Mouse (Mus musculus) retina, embryonic 14.5 days (tissue): ENCODE data around the gene Man2a1.
A peak's percentile ranks its signal among the peaks of the same experiment; 100 is the strongest.

Experiments
- DNase-seq: peaks from one replicate; pipeline ENCODE4 v3.0.0-alpha.2; 2015; ENCODE audit warnings: low spot score

The Man2a1 gene

DNA sequence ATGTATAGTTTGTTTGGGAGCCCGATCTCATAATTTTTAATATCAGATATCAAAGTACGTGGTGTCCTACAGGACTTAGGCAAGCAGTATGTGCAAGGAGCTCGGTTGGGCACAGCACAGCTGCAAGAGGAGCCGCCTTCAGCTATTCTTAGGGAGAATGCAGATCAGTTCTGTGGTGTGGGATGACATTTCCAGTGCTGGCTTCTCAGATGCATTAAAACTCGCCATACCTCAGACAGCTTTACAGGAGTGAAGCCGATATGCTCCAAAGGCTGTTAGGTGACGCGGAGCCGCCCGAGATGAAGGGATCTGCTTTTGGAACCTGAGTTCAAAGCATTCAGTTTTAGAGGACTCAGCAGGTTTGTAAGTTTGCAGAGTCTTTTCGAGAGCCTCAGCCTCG lies 30.0 kb downstream of the Man2a1 start:
- no peak for DNase-seq

DNA sequence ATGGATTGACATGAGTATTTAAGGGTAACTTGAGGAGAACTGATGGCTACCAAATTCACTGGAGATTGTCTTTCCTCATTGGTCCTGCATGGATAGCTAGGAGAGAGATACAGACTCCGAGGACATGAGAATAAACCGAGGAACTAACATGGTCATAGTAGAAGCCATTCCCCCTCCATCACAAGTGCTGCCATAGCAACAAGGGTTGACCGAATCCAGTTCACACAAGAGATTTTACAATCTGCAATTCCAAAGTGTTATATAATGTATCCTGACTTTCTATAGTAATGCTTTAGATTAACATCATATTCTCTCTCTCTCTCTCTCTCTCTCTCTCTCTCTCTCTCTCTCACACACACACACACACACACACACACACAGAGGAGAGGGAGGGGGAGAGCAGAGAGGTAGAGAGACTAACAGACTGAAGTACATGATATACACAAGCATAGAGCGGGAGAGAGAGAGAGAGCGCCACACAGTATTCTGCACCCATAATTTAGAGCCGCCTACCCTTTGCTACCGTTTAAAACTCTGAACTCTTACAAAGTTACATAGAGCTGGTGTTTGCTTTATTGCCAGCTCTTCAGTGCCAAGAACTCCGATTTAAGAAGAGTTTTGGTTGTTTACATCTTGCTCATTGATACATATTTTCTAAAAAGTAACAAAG lies 37.5 kb downstream of the Man2a1 start:
- DNase-seq = no peak

DNA sequence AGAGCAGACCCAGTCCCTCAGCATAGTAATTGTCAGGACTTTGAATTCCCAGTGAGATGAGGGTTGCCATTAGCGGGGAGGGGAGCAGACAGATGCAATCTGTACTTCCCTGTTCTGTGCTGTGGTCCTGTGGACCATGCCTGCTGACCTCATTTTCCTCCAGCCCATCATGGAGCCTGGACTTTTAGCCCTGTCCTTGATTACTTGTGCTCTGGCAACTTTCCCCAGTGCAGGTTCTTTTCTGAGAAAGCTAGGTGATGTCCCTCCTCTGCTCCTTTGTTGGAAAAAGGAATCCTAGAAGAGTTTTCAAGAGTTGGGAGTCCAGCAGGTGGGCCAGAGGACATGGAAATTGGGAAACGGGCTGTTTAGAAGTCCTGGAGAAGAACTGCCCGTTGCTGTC lies 40.8 kb downstream of the Man2a1 start:
- no peak for DNase-seq

DNA sequence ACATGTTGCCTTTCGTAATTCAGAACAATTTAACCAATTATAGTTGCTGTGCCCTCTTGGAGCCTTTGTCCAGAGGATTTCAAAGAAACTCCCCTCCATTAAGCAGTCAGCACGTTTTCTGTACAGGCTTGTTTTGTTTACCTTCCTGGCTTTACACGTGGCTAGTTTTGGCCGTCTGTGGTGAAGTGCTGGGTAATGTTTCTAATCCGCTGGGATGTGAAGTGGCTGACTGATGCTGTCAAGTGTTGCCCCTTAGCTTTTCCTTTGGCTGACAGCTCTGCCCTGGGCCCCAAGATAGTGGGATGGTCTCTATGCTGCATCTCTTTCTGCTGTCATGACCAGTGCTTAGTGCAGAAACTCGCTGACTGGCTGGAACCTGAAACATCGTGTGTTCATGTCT lies 43.1 kb downstream of the Man2a1 start:
- DNase-seq = peak; percentile 26

DNA sequence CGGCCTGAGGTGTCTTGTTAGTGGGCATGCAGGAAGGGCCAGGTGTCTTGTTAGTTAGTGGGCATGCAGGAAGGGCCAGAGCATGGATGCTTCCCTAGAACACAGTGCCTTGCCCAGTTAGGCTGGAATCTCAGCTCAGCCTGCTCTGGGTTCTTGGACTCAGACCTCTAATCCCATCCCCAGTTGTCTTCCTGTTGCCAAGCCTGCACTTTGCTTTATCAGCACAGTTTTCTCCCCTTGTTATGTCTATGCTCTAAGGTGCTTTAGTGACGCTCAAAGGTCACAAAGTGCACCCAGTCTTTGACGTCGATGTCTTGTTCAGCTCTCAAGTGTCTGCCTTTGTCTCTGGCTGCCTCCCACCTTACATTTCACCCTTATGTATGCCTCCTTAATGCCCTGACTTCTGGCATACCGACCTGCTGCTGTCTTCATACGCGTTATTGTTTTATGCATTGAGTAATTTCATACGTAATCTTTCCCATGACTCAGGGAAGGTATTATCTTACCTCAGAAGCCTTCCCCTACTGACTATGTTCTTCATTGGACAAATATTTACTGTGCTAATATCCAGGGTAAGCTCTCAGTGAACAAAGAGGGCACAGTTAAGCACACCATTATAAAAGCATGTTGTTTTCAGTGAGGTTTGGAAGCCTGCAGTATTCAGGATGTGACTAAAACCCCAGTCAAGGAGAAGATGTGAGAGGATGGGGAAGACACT lies 44.5 kb downstream of the Man2a1 start:
- no peak for DNase-seq

DNA sequence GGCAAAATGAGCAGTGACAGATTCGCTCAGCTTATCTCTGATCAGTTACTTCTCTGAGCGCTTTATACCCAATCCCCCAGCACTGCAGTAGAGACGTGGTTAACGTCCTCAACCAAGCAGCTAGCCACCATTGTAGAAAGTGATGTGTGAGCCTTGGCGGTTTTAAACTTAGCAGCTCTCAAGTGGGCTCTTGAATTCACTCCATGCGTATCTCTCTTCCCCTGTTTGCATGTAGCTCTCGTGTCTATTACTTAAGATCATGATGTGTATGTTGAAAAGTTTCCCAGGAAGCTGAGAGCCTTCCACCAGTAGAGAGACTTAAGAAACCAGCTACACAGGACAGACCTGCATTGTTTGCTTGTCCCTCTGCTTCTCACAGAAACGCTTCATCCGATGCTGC lies 46.9 kb downstream of the Man2a1 start:
- DNase-seq = no peak

DNA sequence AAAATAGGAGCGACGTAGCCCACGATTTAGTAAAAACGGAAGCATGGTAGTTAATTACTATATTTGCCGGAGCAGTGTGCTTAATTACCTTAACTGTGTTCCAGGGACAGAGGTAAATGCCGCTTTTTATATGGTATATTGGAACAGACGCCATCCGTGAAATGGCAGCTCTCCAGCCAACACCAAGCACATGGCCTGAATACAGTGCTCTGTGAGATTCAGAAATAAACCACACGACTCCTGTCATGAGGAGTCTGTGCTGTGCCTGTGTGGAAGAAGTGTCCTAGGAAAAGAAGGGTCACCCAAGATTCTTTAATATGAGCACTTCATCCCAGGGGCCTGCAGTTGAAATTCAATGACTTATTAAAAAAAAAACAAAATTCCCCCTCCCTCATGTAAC lies 50.2 kb downstream of the Man2a1 start:
- no peak for DNase-seq

DNA sequence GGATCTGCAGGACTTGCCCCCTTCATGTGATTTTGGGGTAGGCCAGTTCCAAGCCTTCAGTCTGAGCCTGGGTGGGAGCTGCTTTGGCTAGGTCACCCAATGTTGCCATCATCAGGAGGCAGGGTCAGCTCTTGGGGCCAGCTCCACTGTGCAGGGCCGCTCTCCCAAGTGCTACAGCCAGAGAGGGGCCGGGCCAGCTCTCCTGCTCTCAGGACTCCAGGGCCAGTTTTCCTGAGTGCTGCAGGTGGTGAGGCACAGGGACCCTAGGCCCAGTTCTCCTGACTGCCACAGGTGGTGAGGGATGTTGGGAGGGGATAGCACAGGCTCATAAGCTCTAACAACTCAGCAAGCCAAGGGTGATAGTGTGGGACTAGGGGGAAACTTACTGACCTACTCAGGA lies 53.1 kb downstream of the Man2a1 start:
- DNase-seq = no peak

DNA sequence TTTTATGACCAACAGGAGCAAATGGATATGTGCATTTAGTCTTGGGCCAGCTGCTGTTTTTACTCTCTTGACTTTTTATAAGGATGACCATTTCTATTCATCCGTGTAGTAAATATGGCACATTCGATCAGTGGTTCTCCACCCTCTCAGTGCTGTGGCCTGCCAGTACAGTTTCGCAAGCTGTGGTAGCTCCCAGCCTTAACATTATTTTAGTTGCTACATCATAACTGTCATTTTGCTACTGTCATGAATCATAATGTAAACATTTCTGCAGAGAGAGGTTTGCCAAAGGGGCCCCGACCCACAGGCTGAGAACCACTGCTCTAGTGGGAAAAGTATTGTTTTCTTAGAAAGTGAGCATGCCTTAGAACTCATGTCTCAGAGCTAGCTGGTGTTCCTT lies 59.1 kb downstream of the Man2a1 start:
- no peak for DNase-seq

DNA sequence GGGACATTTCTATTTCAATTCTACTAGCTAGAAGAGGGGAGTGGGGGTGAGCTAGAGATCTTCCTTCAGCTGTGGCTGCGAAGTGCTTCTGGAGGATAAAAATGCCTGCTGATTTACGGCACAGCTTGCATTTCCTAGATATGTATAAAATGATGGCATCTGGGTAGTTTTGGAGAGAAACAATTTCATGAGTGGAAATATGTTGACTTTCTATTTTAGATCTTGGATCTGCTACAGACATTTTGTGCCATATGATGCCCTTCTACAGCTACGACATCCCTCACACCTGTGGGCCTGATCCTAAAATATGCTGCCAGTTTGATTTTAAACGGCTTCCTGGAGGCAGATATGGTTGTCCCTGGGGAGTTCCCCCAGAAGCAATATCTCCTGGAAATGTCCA lies 66.0 kb downstream of the Man2a1 start:
- DNase-seq = no peak

DNA sequence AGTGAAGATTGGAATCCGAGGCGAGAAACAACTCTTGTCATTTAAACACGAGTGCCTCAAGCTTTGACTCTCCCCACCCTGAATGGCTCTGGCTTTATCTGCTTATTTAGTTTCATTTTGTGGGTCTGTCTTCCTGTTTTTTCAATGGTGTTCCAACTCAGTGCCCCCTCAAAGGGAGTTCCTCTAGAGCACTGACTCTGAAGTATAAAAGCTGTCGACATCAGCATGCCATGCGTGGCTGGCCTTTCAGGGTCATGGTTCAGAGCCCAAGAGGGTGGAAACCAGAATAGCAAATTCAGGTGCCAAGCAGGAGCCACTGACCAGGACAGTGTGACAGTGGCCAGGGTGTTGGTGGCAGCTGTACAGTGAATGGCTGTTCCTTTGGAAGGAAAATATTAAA lies 68.0 kb downstream of the Man2a1 start:
- DNase-seq = no peak

DNA sequence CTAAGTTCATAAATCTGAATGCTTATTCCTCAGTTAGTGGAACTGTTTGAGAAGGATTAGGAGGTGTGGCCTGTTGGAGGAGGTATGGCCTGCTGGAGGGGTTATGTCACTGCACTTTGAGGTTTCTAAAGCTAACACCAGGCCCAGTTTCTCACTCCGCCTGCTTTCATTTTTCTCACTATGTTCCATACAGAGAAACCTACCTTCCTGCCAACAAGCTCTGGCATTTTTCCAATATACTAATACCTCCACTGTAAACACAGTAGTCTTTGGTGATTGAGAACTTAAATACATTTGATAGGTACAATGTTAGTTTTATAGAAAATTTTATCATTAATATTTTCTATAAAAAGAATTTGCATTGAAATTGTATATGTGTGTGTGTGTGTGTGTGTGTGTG lies 73.9 kb downstream of the Man2a1 start:
- DNase-seq = no peak

DNA sequence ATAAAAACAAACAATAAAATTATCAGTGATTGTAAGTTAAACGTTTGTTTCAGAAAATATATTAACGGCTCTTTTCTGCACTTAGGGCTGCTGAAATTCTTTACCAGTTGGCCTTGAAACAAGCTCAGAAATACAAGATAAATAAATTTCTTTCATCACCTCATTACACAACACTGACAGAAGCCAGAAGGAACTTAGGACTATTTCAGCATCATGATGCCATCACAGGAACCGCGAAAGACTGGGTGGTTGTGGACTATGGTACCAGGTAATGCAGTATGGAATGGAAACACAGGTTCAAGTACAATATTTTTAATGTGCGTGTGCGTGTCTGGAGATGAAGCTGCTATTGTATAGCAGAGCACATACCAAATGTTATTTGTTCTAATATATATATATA lies 74.4 kb downstream of the Man2a1 start:
- DNase-seq = no peak

DNA sequence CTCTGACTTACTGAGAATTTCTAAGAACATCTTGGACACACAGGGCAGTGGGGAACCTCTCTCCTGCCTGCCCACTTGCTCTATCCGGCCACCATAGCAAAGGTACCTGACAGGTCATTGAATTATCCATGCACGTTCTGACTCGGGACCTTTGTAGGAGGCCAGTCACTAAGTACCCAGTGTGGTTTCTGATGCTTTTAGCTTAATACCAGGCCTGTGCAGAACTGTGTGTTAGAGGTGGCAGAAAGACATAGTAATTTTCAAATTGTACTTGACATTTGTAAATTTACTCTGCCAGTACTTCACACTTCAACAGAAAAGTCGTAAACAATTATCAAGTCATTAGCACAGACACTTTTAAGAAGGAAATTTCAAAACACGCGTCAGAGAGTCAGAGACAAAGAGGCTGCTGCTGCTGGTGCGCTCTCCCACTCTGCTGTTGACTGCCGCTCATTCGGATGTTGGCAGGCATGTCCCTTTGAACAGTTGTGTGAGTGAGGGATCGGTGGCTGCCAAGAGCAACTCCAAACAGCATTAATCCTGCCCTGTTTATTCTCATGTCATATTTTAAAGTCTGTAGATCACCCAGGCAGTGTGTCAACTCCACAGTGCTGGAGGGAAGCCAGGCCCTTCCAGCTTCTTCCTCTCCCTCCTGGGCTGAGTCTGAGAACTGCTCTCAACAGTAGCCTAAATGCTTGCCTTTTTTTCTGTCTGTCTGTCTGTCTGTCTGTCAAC lies 76.4 kb downstream of the Man2a1 start:
- DNase-seq = no peak

DNA sequence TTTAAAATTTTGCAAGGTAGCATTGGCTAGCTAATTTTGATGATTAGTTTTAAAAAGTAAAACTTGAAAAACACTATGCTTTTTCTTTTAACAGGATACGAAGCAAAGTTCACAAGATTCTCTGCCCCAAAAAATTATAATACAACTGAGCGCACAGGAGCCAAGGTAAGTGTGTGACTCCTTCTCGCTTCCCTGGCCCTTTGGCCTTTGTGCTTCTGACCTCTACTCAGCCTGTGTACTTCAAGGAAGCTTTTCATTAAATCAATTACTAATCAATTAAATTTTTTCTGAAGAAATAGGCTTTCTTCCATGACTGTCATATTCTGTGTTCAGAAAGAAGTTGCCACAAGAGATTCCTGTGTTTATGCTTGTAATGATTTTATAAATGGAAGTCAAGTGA lies 80.9 kb downstream of the Man2a1 start:
- no peak for DNase-seq

DNA sequence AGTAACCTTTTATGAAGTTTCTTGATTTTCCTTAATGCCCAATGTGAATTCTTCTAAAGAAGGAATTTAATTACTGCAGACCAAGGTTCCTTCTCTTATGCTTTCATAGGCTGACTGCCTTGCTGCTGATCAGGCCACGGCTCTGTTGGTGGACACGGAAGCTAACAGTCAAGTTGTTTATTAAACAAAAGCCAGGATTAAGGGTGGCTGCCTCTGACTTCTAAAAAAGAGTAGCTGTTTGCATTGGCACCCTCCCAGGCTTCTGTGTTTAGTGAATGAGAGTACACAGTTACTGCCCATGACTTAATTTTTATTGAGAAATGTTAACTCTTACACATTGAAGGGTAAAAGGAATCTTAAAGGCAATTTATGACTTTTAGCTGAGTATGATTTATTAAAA lies 81.4 kb downstream of the Man2a1 start:
- DNase-seq = no peak

DNA sequence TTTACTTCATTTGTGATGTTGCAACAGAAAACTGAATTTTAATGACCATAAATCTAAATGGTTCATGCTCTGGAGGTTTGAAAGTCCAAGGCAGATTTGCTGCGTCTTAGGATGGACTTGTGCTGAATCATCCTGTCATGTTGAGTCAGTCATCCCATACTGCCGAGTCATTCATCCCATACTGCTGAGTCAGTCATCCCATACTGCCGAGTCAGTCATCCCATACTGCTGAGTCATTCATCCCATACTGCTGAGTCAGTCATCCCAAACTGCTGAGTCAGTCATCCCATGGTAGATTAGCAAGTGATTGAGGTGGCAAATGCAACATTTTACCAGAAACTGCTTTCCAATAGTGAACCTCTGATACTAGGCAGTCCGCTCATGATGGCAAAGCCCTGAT lies 83.6 kb downstream of the Man2a1 start:
- no peak for DNase-seq

DNA sequence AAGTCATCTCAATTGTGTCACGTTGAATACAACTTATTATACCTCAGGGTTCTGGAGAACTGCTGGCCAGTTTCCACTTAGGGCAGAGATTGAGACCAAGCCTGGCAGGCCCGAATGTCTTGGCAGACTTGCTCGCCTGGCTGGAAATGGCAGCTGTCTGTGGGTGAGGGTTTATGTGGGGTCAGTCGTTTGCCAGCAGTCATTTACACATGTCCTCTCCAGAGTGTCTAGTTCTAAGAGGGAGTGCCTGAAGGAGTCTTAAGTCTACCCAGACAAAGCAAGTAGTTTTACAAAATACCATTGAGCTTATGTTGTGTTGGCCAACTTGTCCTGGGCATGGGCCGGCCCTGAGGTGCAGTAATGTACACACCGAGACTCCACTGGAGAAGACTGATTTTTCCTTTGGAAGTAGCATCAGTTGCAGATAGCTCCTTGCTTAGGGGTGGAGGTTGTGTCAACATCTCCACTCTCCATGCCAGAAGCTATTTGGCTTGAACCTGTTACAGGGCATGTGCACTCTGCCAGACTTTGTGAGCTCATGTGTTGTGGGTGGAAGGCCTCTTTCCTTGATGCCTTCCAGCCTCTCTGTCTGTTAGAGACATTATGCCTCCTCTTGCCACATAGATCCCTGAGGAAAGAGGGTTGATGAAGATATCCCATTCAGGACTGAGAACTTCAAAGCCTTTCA lies 84.8 kb downstream of the Man2a1 start:
- no peak for DNase-seq

DNA sequence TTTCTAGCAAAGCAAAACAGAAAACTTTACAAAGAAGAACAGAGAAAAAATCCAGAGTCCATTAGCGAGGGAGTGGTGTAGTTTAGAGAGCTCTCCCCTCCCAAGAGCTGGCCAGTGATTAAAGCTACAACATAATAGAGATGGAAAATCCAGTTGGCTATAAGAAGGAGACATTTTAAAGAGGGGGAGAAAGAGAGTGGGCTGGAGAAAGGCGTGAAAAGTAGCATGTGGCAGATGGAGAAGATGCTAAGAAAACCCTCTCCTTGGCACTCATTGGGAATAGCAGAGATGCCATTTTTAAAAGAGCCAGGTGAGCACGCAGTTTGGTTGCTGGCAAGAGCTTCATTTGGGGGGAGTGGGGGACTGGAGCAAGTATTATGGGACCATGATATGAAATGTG lies 89.1 kb downstream of the Man2a1 start:
- DNase-seq = no peak

DNA sequence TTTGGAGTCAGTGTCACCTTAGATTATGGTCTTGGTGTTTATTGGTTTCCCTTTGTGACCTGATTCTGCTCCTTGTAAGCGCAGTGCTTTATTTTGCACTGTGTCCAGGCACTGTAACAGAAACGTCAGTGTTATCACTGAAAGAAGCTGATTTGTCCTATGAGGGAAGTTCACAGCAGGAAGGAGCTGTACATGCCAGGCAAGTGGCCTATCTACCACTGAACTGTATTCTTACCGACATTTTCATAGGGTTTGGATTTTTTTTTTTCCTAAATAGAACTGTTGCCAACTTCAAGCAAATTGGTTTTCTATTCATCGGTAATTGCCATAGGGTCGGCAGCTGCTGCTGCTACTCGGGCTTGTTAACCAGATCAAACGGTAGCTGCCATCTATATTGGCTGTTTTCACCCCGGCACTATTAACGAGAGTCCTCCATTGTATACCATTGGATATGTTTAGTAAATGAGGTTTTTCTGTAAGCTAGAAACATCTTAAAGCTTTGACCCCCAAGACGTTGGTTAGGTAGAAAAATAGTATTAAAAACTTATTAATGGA lies 96.8 kb downstream of the Man2a1 start:
- DNase-seq = peak; percentile 17

DNA sequence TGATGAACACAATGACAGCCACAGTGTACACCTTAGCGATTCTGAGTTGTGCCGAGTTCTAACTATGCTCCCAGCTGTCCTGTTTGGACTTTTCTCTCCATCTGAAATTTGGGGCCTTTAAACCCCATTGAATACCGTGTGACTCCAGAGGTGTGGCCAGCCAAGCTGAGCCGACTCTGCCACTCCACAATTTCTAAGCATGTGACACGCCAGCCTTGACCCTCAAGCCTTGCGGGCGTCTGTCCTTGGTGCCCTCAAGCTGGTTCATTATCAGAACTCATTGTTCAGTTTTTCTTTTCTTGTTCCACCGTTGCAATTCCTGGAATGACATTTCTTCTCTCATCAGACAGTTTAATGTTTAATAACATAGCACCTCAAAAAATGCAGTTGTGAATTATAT lies 98.0 kb downstream of the Man2a1 start:
- no peak for DNase-seq

DNA sequence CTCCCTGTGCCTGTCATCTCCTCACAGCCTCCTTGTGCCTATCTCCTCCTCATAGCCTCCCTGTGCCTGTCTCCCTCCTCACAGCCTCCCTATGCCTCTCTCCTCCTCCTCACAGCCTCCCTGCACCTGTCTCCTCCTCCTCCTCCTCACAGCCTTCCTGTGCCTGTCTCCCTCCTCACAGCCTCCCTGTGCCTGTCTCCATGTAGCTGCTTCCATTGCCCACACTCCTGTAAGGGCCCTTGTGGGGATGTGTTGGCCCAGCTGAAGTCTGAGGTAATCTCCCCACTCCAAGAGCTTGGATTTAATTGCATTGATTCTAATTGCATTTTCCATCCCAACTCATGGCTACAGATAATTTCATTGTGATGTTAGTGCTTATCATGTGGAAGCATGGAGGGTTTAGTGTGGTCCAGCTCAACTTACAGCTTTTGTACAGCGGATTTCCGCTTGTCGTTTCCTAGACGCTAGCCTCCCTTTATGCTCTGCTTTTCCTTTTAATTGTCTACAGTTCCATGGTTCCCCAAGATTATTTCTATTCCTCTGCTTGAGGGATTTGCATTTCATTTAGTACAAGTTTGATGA lies 103.2 kb downstream of the Man2a1 start:
- no peak for DNase-seq
